Mouse (Mus musculus) thymus, adult 2 months (tissue): Measurements from ENCODE around the gene Stard8. TPM values are rescaled to one million over a fixed set of nuclear protein-coding genes. Genes with fewer than 3 reads are reported as not detected.

Experiments used
- DNase-seq: peaks from one replicate; pipeline ENCODE4 v3.0.0; 2021
- H3K27ac ChIP-seq: fragments of 200-500 bp; 2 replicates; pipeline ENCODE4 v1.5.1; 2012; ENCODE audit warnings: low read length, control low read depth; ENCODE audit not compliant: control insufficient read depth, insufficient read depth
- H3K27me3 ChIP-seq: fragments of 200-500 bp; 2 replicates; pipeline ENCODE4 v1.6.1; 2012; ENCODE audit warnings: mild to moderate bottlenecking, low read length, moderate library complexity, mixed read lengths; ENCODE audit not compliant: control insufficient read depth, insufficient read depth
- H3K36me3 ChIP-seq: fragments of 200-500 bp; 2 replicates; pipeline ENCODE4 v1.6.1; 2012; ENCODE audit warnings: mild to moderate bottlenecking, low read length, moderate library complexity; ENCODE audit not compliant: control insufficient read depth, insufficient read depth
- H3K4me1 ChIP-seq: fragments of 200-500 bp; replicated peaks from 2 replicates; pipeline ENCODE4 v1.6.1; 2012; ENCODE audit warnings: low read length; ENCODE audit not compliant: control insufficient read depth, insufficient read depth
- H3K4me3 ChIP-seq: fragments of 200-500 bp; 2 replicates; pipeline ENCODE4 v1.5.1; 2012; ENCODE audit warnings: mild to moderate bottlenecking, low read length, control low read depth, moderate library complexity; ENCODE audit not compliant: control insufficient read depth, insufficient read depth
- CTCF ChIP-seq: fragments of 200-500 bp; IDR thresholded peaks from 2 replicates; pipeline ENCODE4 v1.5.1; 2012; ENCODE audit warnings: mild to moderate bottlenecking, control low read depth, low read length, moderate library complexity, borderline replicate concordance; ENCODE audit not compliant: control insufficient read depth, poor library complexity, insufficient read depth; ENCODE audit errors: extremely low read depth
- POLR2A ChIP-seq: fragments of 200-500 bp; IDR thresholded peaks from 2 replicates; pipeline ENCODE4 v1.6.1; 2012; ENCODE audit warnings: mild to moderate bottlenecking, low read length, control low read depth, moderate library complexity; ENCODE audit not compliant: control insufficient read depth, poor library complexity, insufficient read depth; ENCODE audit errors: extremely low read depth
- WGBS: fragments of 180-500 bp; shearing (Covaris S2); methylation state at CpG from one replicate; pipeline ENCODE4 v1.1.7; 2018; 5-methylcytosine and 5-hydroxymethylcytosine counted together
- polyA plus RNA-seq: library from polyadenylated mRNA; depleted of rRNA; stranded (reverse); fragments of >200 nt; gene quantifications from 2 replicates; pipeline ENCODE4 v1.2.3, GENCODE M21; 2012

Gene Stard8
- polyA plus RNA-seq, 1 experiment: 10.1 TPM

- no peaks in the 10 kb centered on the region for H3K4me1 ChIP-seq
- no peak for DNase-seq
- TF ChIP-seq POLR2A (no peak), CTCF (no peak)
These were observed 14.8 kb downstream of the Stard8 start for GRCm38 (mm10) chrX:99017874-99018273.

GRCm38 (mm10) chrX:99019303-99019702 is 16.3 kb downstream of the Stard8 start:
- no peaks in the 10 kb centered on the region for H3K27me3 ChIP-seq
- no peak overlapping the region for H3K4me3 ChIP-seq
- no peaks in the 10 kb centered on the region for H3K4me1 ChIP-seq
- WGBS: 79% methylated on average over 4 of the region's 4 CpGs
- no peak overlapping the region for H3K27ac ChIP-seq
- H3K36me3 ChIP-seq: no peaks in the 10 kb centered on the region
- no peak for TF ChIP-seq POLR2A
- no peak for DNase-seq

More at GRCm38 (mm10) chrX:99017874-99018273, 14.8 kb downstream of the Stard8 start:
- WGBS: 21% methylated on average over 6 of the region's 6 CpGs
- Histone ChIP-seq H3K4me3 (no peak overlapping the region), H3K36me3 (no peaks in the 10 kb centered on the region), H3K27me3 (no peaks in the 10 kb centered on the region), H3K27ac (no peak overlapping the region)

GRCm38 (mm10) chrX:99020215-99020614 is 17.2 kb downstream of the Stard8 start:
- WGBS: 67% methylated on average over 4 of the region's 4 CpGs
- H3K4me1 ChIP-seq: no peaks in the 10 kb centered on the region
- no peaks in the 10 kb centered on the region for H3K36me3 ChIP-seq
- no peaks in the 10 kb centered on the region for H3K27me3 ChIP-seq
- no peak for TF ChIP-seq POLR2A
- TF ChIP-seq CTCF: no peak
- DNase-seq: no peak
- H3K4me3 ChIP-seq: no peak overlapping the region
- H3K27ac ChIP-seq: no peak overlapping the region

GRCm38 (mm10) chrX:99021593-99021992 is 18.5 kb downstream of the Stard8 start:
- 76% methylated on average over 2 of the region's 2 CpGs for WGBS
- no peak for TF ChIP-seq CTCF
- TF ChIP-seq POLR2A: no peak
- no peak for DNase-seq
- no peak overlapping the region for H3K4me3 ChIP-seq
- no peak overlapping the region for H3K27ac ChIP-seq
- no peaks in the 10 kb centered on the region for H3K36me3 ChIP-seq
- no peaks in the 10 kb centered on the region for H3K27me3 ChIP-seq
- H3K4me1 ChIP-seq: no peaks in the 10 kb centered on the region

- H3K27ac ChIP-seq: no peak overlapping the region
- WGBS: 17% methylated on average over 1 of the region's 1 CpGs
- no peak overlapping the region for H3K4me3 ChIP-seq
- no peaks in the 10 kb centered on the region for H3K36me3 ChIP-seq
- no peak for TF ChIP-seq POLR2A
- no peak for TF ChIP-seq CTCF
- DNase-seq: no peak
- no peaks in the 10 kb centered on the region for H3K27me3 ChIP-seq
- no peaks in the 10 kb centered on the region for H3K4me1 ChIP-seq
These were observed 20.9 kb downstream of the Stard8 start for GRCm38 (mm10) chrX:99023951-99024350.

- no peaks in the 10 kb centered on the region for H3K4me1 ChIP-seq
- no peak for TF ChIP-seq CTCF
- no peak for TF ChIP-seq POLR2A
- no peaks in the 10 kb centered on the region for H3K36me3 ChIP-seq
- 23% methylated on average over 3 of the region's 3 CpGs for WGBS
- DNase-seq: no peak
- H3K27ac ChIP-seq: no peak overlapping the region
- H3K27me3 ChIP-seq: no peaks in the 10 kb centered on the region
- H3K4me3 ChIP-seq: no peak overlapping the region
These were observed 32.4 kb downstream of the Stard8 start for GRCm38 (mm10) chrX:99035407-99035806.

- H3K27ac ChIP-seq: no peak overlapping the region
- peaks cover 3% of the 10 kb centered on the region for H3K4me1 ChIP-seq
- peak overlapping the region; percentile 39 for H3K4me3 ChIP-seq
- DNase-seq: peak; percentile 64
- TF ChIP-seq POLR2A (no peak), CTCF (no peak)
- H3K27me3 ChIP-seq: no peaks in the 10 kb centered on the region
- 0% methylated on average over 29 of the region's 31 CpGs for WGBS
- no peaks in the 10 kb centered on the region for H3K36me3 ChIP-seq
These were observed 39.5 kb downstream of the Stard8 start for GRCm38 (mm10) chrX:99042451-99042951.
